Mouse (Mus musculus): Measurements from ENCODE around the gene Klf3. TPM values are rescaled to one million over a fixed set of nuclear protein-coding genes. Genes with fewer than 3 reads are reported as not detected.
A peak's percentile ranks its signal among the peaks of the same experiment; 100 is the strongest.

Gene Klf3
- polyA plus RNA-seq, 1 experiment from 2014 or later: 58.3 TPM

- Histone ChIP-seq H3K4me3 (no peak overlapping the region), H3K9me3 (peaks cover under 1% of the 10 kb centered on the region; the same call in 1 of the 2 replicates), H3K27ac (no peak overlapping the region), H3K4me1 (peaks cover 5% of the 10 kb centered on the region; the same call in 1 of the 2 replicates), H3K9ac (no peak overlapping the region), H3K36me3 (no peaks in the 10 kb centered on the region), H3K4me2 (no peak overlapping the region), H3K27me3 (no peaks in the 10 kb centered on the region)
- WGBS: 74% methylated on average over 6 of the region's 6 CpGs
- no peak for ATAC-seq (ENCODE audit: insufficient number of reproducible peaks, insufficient read depth, low FRiP score, low TSS enrichment, low read depth)
These were observed 35.9 kb downstream of the Klf3 start for GRCm38 (mm10) chr5:64839016-64839599.

- Histone ChIP-seq H3K36me3 (no peaks in the 10 kb centered on the region), H3K4me2 (no peak overlapping the region), H3K27me3 (no peaks in the 10 kb centered on the region), H3K9ac (no peak overlapping the region), H3K4me1 (peaks cover 5% of the 10 kb centered on the region; the same call in 1 of the 2 replicates), H3K4me3 (no peak overlapping the region), H3K9me3 (peaks cover 4% of the 10 kb centered on the region; the same call in 1 of the 2 replicates), H3K27ac (no peak overlapping the region)
- ATAC-seq (ENCODE audit: insufficient number of reproducible peaks, insufficient read depth, low FRiP score, low TSS enrichment, low read depth): no peak
- whole genome bisulfite sequencing: 33% methylated on average over 1 of the region's 1 CpGs
These were observed 36.9 kb downstream of the Klf3 start for GRCm38 (mm10) chr5:64840087-64840486.

- Histone ChIP-seq H3K4me3 (no peak overlapping the region), H3K36me3 (no peaks in the 10 kb centered on the region), H3K4me2 (no peak overlapping the region), H3K9me3 (peaks cover 4% of the 10 kb centered on the region; the same call in 1 of the 2 replicates), H3K4me1 (peaks cover 5% of the 10 kb centered on the region; the same call in 1 of the 2 replicates), H3K27me3 (no peaks in the 10 kb centered on the region), H3K27ac (no peak overlapping the region), H3K9ac (no peak overlapping the region)
- ATAC-seq (ENCODE audit: insufficient number of reproducible peaks, insufficient read depth, low FRiP score, low TSS enrichment, low read depth): no peak
- 89% methylated on average over 3 of the region's 3 CpGs for WGBS
These were observed 41.4 kb downstream of the Klf3 start for GRCm38 (mm10) chr5:64844622-64845021.

- H3K9me3 ChIP-seq: peaks cover 4% of the 10 kb centered on the region; the same call in 1 of the 2 replicates
- no peaks in the 10 kb centered on the region for H3K36me3 ChIP-seq
- 0 out of 2 replicates have a peak, but pooled peaks cover 2% of the 10 kb centered on the region for H3K4me1 ChIP-seq
- H3K4me2 ChIP-seq: no peak overlapping the region
- no peaks in the 10 kb centered on the region for H3K27me3 ChIP-seq
- no peak overlapping the region for H3K9ac ChIP-seq
- WGBS: 75% methylated on average over 2 of the region's 2 CpGs
- H3K4me3 ChIP-seq: no peak overlapping the region
- no peak for ATAC-seq (ENCODE audit: insufficient number of reproducible peaks, insufficient read depth, low FRiP score, low TSS enrichment, low read depth)
- H3K27ac ChIP-seq: no peak overlapping the region
These were observed 44.1 kb downstream of the Klf3 start for GRCm38 (mm10) chr5:64847305-64847704.

GRCm38 (mm10) chr5:64849892-64850291 lies 46.7 kb downstream of the Klf3 start:
- H3K9me3 ChIP-seq: peaks cover 5% of the 10 kb centered on the region; the same call in 1 of the 2 replicates
- ATAC-seq (ENCODE audit: insufficient number of reproducible peaks, insufficient read depth, low FRiP score, low TSS enrichment, low read depth): no peak
- H3K4me2 ChIP-seq: no peak overlapping the region
- H3K27me3 ChIP-seq: no peaks in the 10 kb centered on the region
- H3K36me3 ChIP-seq: no peaks in the 10 kb centered on the region
- H3K9ac ChIP-seq: no peak overlapping the region
- no peak overlapping the region for H3K27ac ChIP-seq
- 74% methylated on average over 7 of the region's 7 CpGs for WGBS
- H3K4me3 ChIP-seq: no peak overlapping the region
- peaks cover 10% of the 10 kb centered on the region; the same call in 1 of the 2 replicates for H3K4me1 ChIP-seq

- H3K27me3 ChIP-seq: no peaks in the 10 kb centered on the region
- no peak overlapping the region for H3K9ac ChIP-seq
- no peak overlapping the region for H3K4me2 ChIP-seq
- H3K4me3 ChIP-seq: no peak overlapping the region
- 50% methylated on average over 5 of the region's 5 CpGs for WGBS
- H3K27ac ChIP-seq: peak overlapping the region; percentile 8; the same call in 1 of the 2 replicates
- ATAC-seq (ENCODE audit: insufficient number of reproducible peaks, insufficient read depth, low FRiP score, low TSS enrichment, low read depth): no peak
- H3K4me1 ChIP-seq: peaks cover 10% of the 10 kb centered on the region; the same call in 1 of the 2 replicates
- peaks cover 9% of the 10 kb centered on the region; the same call in 1 of the 2 replicates for H3K9me3 ChIP-seq
- no peaks in the 10 kb centered on the region for H3K36me3 ChIP-seq
These were observed 49.6 kb downstream of the Klf3 start for GRCm38 (mm10) chr5:64852656-64853398.

GRCm38 (mm10) chr5:64853421-64853820 lies 50.2 kb downstream of the Klf3 start:
- H3K36me3 ChIP-seq: no peaks in the 10 kb centered on the region
- H3K4me2 ChIP-seq: no peak overlapping the region
- H3K4me3 ChIP-seq: no peak overlapping the region
- no peak for ATAC-seq (ENCODE audit: insufficient number of reproducible peaks, insufficient read depth, low FRiP score, low TSS enrichment, low read depth)
- 81% methylated on average over 5 of the region's 5 CpGs for WGBS
- peaks cover 10% of the 10 kb centered on the region; the same call in 1 of the 2 replicates for H3K4me1 ChIP-seq
- peaks cover 9% of the 10 kb centered on the region; the same call in 1 of the 2 replicates for H3K9me3 ChIP-seq
- H3K27me3 ChIP-seq: no peaks in the 10 kb centered on the region
- no peak overlapping the region for H3K9ac ChIP-seq
- no peak overlapping the region for H3K27ac ChIP-seq

- Histone ChIP-seq H3K4me1 (peaks cover 12% of the 10 kb centered on the region; the same call in 1 of the 2 replicates), H3K27me3 (no peaks in the 10 kb centered on the region), H3K4me2 (no peak overlapping the region), H3K4me3 (no peak overlapping the region), H3K36me3 (no peaks in the 10 kb centered on the region), H3K9me3 (peaks cover 9% of the 10 kb centered on the region; the same call in 1 of the 2 replicates), H3K27ac (no peak overlapping the region), H3K9ac (no peak overlapping the region)
- no peak for ATAC-seq (ENCODE audit: insufficient number of reproducible peaks, insufficient read depth, low FRiP score, low TSS enrichment, low read depth)
These were observed 52.0 kb downstream of the Klf3 start for GRCm38 (mm10) chr5:64855199-64855598.

GRCm38 (mm10) chr5:64860900-64861470 lies 57.8 kb downstream of the Klf3 start:
- H3K36me3 ChIP-seq: no peaks in the 10 kb centered on the region
- no peaks in the 10 kb centered on the region for H3K9me3 ChIP-seq
- no peaks in the 10 kb centered on the region for H3K27me3 ChIP-seq
- peak overlapping the region; percentile 49 for H3K4me2 ChIP-seq
- 0 out of 2 replicates have a peak overlapping the region, but pooled peaks have one; percentile 23 for H3K9ac ChIP-seq
- WGBS: 44% methylated on average over 5 of the region's 5 CpGs
- peaks cover 30% of the 10 kb centered on the region for H3K4me1 ChIP-seq
- ATAC-seq (ENCODE audit: insufficient number of reproducible peaks, insufficient read depth, low FRiP score, low TSS enrichment, low read depth): no peak
- H3K4me3 ChIP-seq: no peak overlapping the region
- peak overlapping the region; percentile 88 for H3K27ac ChIP-seq

GRCm38 (mm10) chr5:64861471-64862199 lies 58.4 kb downstream of the Klf3 start:
- peak overlapping the region; percentile 88 for H3K27ac ChIP-seq
- H3K36me3 ChIP-seq: no peaks in the 10 kb centered on the region
- peak overlapping the region; percentile 49 for H3K4me2 ChIP-seq
- H3K9ac ChIP-seq: 0 out of 2 replicates have a peak overlapping the region, but pooled peaks have one; percentile 23
- H3K4me1 ChIP-seq: peaks cover 30% of the 10 kb centered on the region
- no peaks in the 10 kb centered on the region for H3K9me3 ChIP-seq
- H3K4me3 ChIP-seq: no peak overlapping the region
- H3K27me3 ChIP-seq: no peaks in the 10 kb centered on the region
- 25% methylated on average over 17 of the region's 17 CpGs for WGBS
- ATAC-seq (ENCODE audit: insufficient number of reproducible peaks, insufficient read depth, low FRiP score, low TSS enrichment, low read depth): 0 out of 2 replicates have a peak, but pooled peaks have one; percentile 52

GRCm38 (mm10) chr5:64862269-64862668 lies 59.1 kb downstream of the Klf3 start:
- H3K36me3 ChIP-seq: no peaks in the 10 kb centered on the region
- no peak overlapping the region for H3K9ac ChIP-seq
- peak overlapping the region; percentile 88 for H3K27ac ChIP-seq
- peak; percentile 39; the same call in 1 of the 2 replicates for ATAC-seq (ENCODE audit: insufficient number of reproducible peaks, insufficient read depth, low FRiP score, low TSS enrichment, low read depth)
- WGBS: 41% methylated on average over 9 of the region's 9 CpGs
- H3K4me1 ChIP-seq: peaks cover 30% of the 10 kb centered on the region
- H3K4me3 ChIP-seq: no peak overlapping the region
- H3K27me3 ChIP-seq: no peaks in the 10 kb centered on the region
- no peaks in the 10 kb centered on the region for H3K9me3 ChIP-seq
- H3K4me2 ChIP-seq: peak overlapping the region; percentile 49

Measured in embryonic facial prominence, embryonic 13.5 days (tissue).